Mouse (Mus musculus) CH12.LX (cell line): ENCODE results near the gene Ccn1. TPM values are rescaled to one million over a fixed set of nuclear protein-coding genes. Genes with fewer than 3 reads are reported as not detected.
A peak's percentile ranks its signal among the peaks of the same experiment; 100 is the strongest.

Source experiments
- DNase-seq: peaks from one replicate; pipeline ENCODE4 v3.0.0-alpha.2; 2013; ENCODE audit errors: extremely low read depth
- H3K27ac ChIP-seq: 2 replicates; pipeline ENCODE4 v1.5.1; 2012; ENCODE audit warnings: low read depth, mild to moderate bottlenecking, control low read depth, moderate library complexity; ENCODE audit not compliant: insufficient read depth
- H3K27me3 ChIP-seq: replicated peaks from 2 replicates; pipeline ENCODE3; 2012; ENCODE audit warnings: inconsistent platforms
- H3K36me3 ChIP-seq, 2 experiments: replicated peaks in 1 of 2; 2 replicates each; pipeline versions ENCODE3 to v1.6.1; 2012; ENCODE audit warnings: inconsistent platforms in 1 of 2, low read length in 1 of 2, mild to moderate bottlenecking in 1 of 2, mixed read lengths in 1 of 2, moderate library complexity in 1 of 2; ENCODE audit not compliant: control insufficient read depth in 1 of 2, insufficient read depth in 1 of 2
- H3K4me1 ChIP-seq, 2 experiments: 2 replicates each; pipeline ENCODE4 v1.6.1; 2012; ENCODE audit warnings: inconsistent platforms in 1 of 2, moderate library complexity in 1 of 2; ENCODE audit not compliant: insufficient read depth in 2 of 2, control insufficient read depth in 1 of 2
- H3K4me2 ChIP-seq: 2 replicates; pipeline ENCODE4 v1.6.1; 2012; ENCODE audit warnings: low read depth, mild to moderate bottlenecking, control low read depth; ENCODE audit not compliant: poor library complexity, insufficient read depth, severe bottlenecking
- H3K4me3 ChIP-seq, 3 experiments: fragments of 150-350 bp in 1 of 3; sonication (generic) in 1 of 3; replicated peaks in 1 of 3; 2 replicates each; pipeline versions ENCODE3 to v1.5.1; 2011 to 2012; ENCODE audit warnings: low read depth in 2 of 3, low read length in 2 of 3, mild to moderate bottlenecking in 2 of 3, moderate library complexity in 2 of 3, control low read depth in 1 of 3, improper control_type of control experiment in 1 of 3, inconsistent platforms in 1 of 3, mixed read lengths in 1 of 3; ENCODE audit not compliant: poor library complexity in 1 of 3
- H3K79me2 ChIP-seq: replicated peaks from 2 replicates; pipeline ENCODE4 v1.6.1; 2012; ENCODE audit warnings: mild to moderate bottlenecking, moderate library complexity; ENCODE audit not compliant: control insufficient read depth, poor library complexity, insufficient read depth, severe bottlenecking; ENCODE audit errors: extremely low read depth
- H3K9ac ChIP-seq: 2 replicates; pipeline ENCODE4 v1.6.1; 2012; ENCODE audit warnings: low read depth, mild to moderate bottlenecking, control low read depth, moderate library complexity; ENCODE audit not compliant: insufficient read depth
- H3K9me3 ChIP-seq: replicated peaks from 2 replicates; pipeline ENCODE3; 2012; ENCODE audit warnings: low read length, inconsistent platforms, mixed read lengths
- CHD1 ChIP-seq: IDR thresholded peaks from 2 replicates; pipeline ENCODE4 v1.6.1; 2012; ENCODE audit warnings: low read depth, low read length, improper control_type of control experiment, inconsistent platforms
- CHD2 ChIP-seq: IDR thresholded peaks from 2 replicates; pipeline ENCODE4 v1.6.1; 2011; ENCODE audit warnings: low read length, improper control_type of control experiment
- CTCF ChIP-seq, 2 experiments: IDR thresholded peaks in 1 of 2; conservative IDR thresholded peaks in 1 of 2; 2 replicates each; pipeline ENCODE4 v1.5.1; 2011 to 2012; ENCODE audit warnings: low read depth in 2 of 2, low read length in 2 of 2, improper control_type of control experiment in 1 of 2, inconsistent platforms in 1 of 2, mild to moderate bottlenecking in 1 of 2, moderate library complexity in 1 of 2
- ELF1 ChIP-seq: IDR thresholded peaks from 2 replicates; pipeline ENCODE4 v1.6.1; 2014; ENCODE audit warnings: low read depth, mild to moderate bottlenecking, inconsistent platforms, low read length, improper control_type of control experiment
- EP300 ChIP-seq: IDR thresholded peaks from 2 replicates; pipeline ENCODE4 v1.6.1; 2011; ENCODE audit warnings: low read length, improper control_type of control experiment
- JUN ChIP-seq: IDR thresholded peaks from 2 replicates; pipeline ENCODE4 v1.6.1; 2011; ENCODE audit warnings: low read depth, mild to moderate bottlenecking, low read length, improper control_type of control experiment, moderate library complexity; ENCODE audit not compliant: insufficient read depth
- MAX ChIP-seq: IDR thresholded peaks from 2 replicates; pipeline ENCODE4 v1.6.1; 2011; ENCODE audit warnings: low read length, improper control_type of control experiment
- MAZ ChIP-seq: IDR thresholded peaks from 2 replicates; pipeline ENCODE4 v1.6.1; 2012; ENCODE audit warnings: low read depth, mild to moderate bottlenecking, inconsistent platforms, low read length, improper control_type of control experiment, moderate library complexity
- MXI1 ChIP-seq: IDR thresholded peaks from 2 replicates; pipeline ENCODE4 v1.6.1; 2011; ENCODE audit warnings: mild to moderate bottlenecking, low read depth, low read length, improper control_type of control experiment
- MYC ChIP-seq: IDR thresholded peaks from 2 replicates; pipeline ENCODE4 v1.6.1; 2011; ENCODE audit warnings: low read depth, mild to moderate bottlenecking, improper control_type of control experiment, low read length
- NELFE ChIP-seq: IDR thresholded peaks from 2 replicates; pipeline ENCODE4 v1.6.1; 2011; ENCODE audit warnings: low read depth, low read length, improper control_type of control experiment
- NRF1 ChIP-seq: IDR thresholded peaks from 2 replicates; pipeline ENCODE4 v1.6.1; 2014; ENCODE audit warnings: low read depth, mild to moderate bottlenecking, inconsistent platforms, low read length, improper control_type of control experiment, moderate library complexity
- RAD21 ChIP-seq: IDR thresholded peaks from 2 replicates; pipeline ENCODE4 v1.6.1; 2011; ENCODE audit warnings: low read depth, mild to moderate bottlenecking, low read length, improper control_type of control experiment, moderate library complexity
- RCOR1 ChIP-seq: conservative IDR thresholded peaks from 2 replicates; pipeline ENCODE4 v1.6.1; 2012; ENCODE audit warnings: low read depth, mild to moderate bottlenecking, inconsistent platforms, low read length, improper control_type of control experiment
- SMC3 ChIP-seq: IDR thresholded peaks from 2 replicates; pipeline ENCODE4 v1.6.1; 2011; ENCODE audit warnings: low read depth, low read length, improper control_type of control experiment
- TBP ChIP-seq: conservative IDR thresholded peaks from 2 replicates; pipeline ENCODE4 v1.6.1; 2011; ENCODE audit warnings: low read depth, low read length, improper control_type of control experiment
- TCF12 ChIP-seq: IDR thresholded peaks from 2 replicates; pipeline ENCODE4 v1.6.1; 2014; ENCODE audit warnings: low read depth, mild to moderate bottlenecking, inconsistent platforms, low read length, improper control_type of control experiment
- dilution Hi-C: fragments of 300-500 bp; cut with MboI; formaldehyde crosslinking; loops from 2 replicates; pipeline ENCODE4 v1.14.3; 2020; ENCODE audit warnings: low sequenced_read_pairs; ENCODE audit not compliant: extremely low pct_unique_long_range_greater_than_20kb, extremely low pct_ligation_motif_present
- in situ Hi-C: fragments of 300-500 bp; cut with MboI; formaldehyde crosslinking; loops from 3 replicates; pipeline ENCODE4 v1.14.3; 2019; ENCODE audit warnings: low sequenced_read_pairs, low pct_ligation_motif_present, low pct_unique_long_range_greater_than_20kb, mixed read lengths
- polyA plus RNA-seq: library from polyadenylated mRNA; unstranded; fragments of >175 nt; gene quantifications from 2 replicates; pipeline ENCODE4 v1.2.1, GENCODE M21; 2012; ENCODE audit warnings: low read depth; ENCODE audit not compliant: insufficient read length
- total RNA-seq, 2 experiments: library from RNA; depleted of rRNA; stranded (reverse); fragments of 300-350 nt in 1 of 2; fragments of >200 nt in 1 of 2; gene quantifications; 2 replicates each; pipeline ENCODE4 v1.2.3; 2012 to 2014

Ccn1 gene
- total and polyA plus RNA-seq, 3 experiments, result not detected

GRCm38 (mm10) chr3:145627830-145628229, 22.0 kb downstream of the Ccn1 start:
- peak; percentile 62 for DNase-seq
- no peak overlapping the region for H3K4me2 ChIP-seq
- H3K79me2 ChIP-seq, result no peaks in the 10 kb centered on the region
- H3K27me3 ChIP-seq, result no peaks in the 10 kb centered on the region
- in situ Hi-C loops, result loop anchor here (10.0 kb wide), 1 partner anchor 277 kb away; no protein-coding TSS in a partner anchor
- H3K9me3 ChIP-seq, result peaks cover 6% of the 10 kb centered on the region
- H3K4me1 ChIP-seq, result no peaks in the 10 kb centered on the region
- no peak overlapping the region for H3K4me3 ChIP-seq
- no peak overlapping the region for H3K9ac ChIP-seq
- dilution Hi-C loops, result no loop called here
- no peaks in the 10 kb centered on the region for H3K36me3 ChIP-seq
- no peak overlapping the region for H3K27ac ChIP-seq
- no peak for TF ChIP-seq MYC
- peak; percentile 62 to 78; a peak in 3 of 4 replicates for TF ChIP-seq CTCF (conservative IDR thresholded peaks at IDR 0.05 in 1 of 2, IDR thresholded peaks at IDR 0.05 in 1 of 2; ENCODE audit: low read depth in 2 of 2, low read length in 2 of 2)
- TF ChIP-seq RAD21, result peak; percentile 73
- 0 out of 2 replicates have a peak, but pooled peaks have one; percentile 24 for TF ChIP-seq ELF1
- no peak for TF ChIP-seq RCOR1
- peak; percentile 58 for TF ChIP-seq SMC3
- peak; percentile 46; the same call in 1 of the 2 replicates for TF ChIP-seq MAX

- no peaks in the 10 kb centered on the region for H3K4me1 ChIP-seq
- no peaks in the 10 kb centered on the region for H3K36me3 ChIP-seq
- H3K9ac ChIP-seq, result no peak overlapping the region
- H3K4me3 ChIP-seq, result no peak overlapping the region
- H3K79me2 ChIP-seq, result no peaks in the 10 kb centered on the region
- H3K4me2 ChIP-seq, result no peak overlapping the region
- H3K9me3 ChIP-seq, result peaks cover 4% of the 10 kb centered on the region
- no peak overlapping the region for H3K27ac ChIP-seq
- in situ Hi-C loops, result loop anchor here (10.0 kb wide), 1 partner anchor 279 kb away; no protein-coding TSS in a partner anchor
- TF ChIP-seq CHD1 (no peak), TBP (no peak), TCF12 (no peak), RAD21 (no peak), NELFE (no peak), MXI1 (no peak), JUN (no peak), NRF1 (no peak)
- H3K27me3 ChIP-seq, result no peaks in the 10 kb centered on the region
- DNase-seq, result no peak
- dilution Hi-C loops, result no loop called here
These were observed 23.7 kb downstream of the Ccn1 start for GRCm38 (mm10) chr3:145626063-145626462.

- dilution Hi-C loops, result no loop called here
- in situ Hi-C loops, result loop anchor here (10.0 kb wide), 1 partner anchor 279 kb away; no protein-coding TSS in a partner anchor
These were observed 24.2 kb downstream of the Ccn1 start for GRCm38 (mm10) chr3:145625546-145625945.

More at GRCm38 (mm10) chr3:145625546-145625945, 24.2 kb downstream of the Ccn1 start:
- Histone ChIP-seq H3K4me2 (no peak overlapping the region), H3K4me3 (no peak overlapping the region), H3K27ac (no peak overlapping the region), H3K9me3 (peaks cover 4% of the 10 kb centered on the region), H3K4me1 (no peaks in the 10 kb centered on the region), H3K27me3 (no peaks in the 10 kb centered on the region), H3K9ac (no peak overlapping the region), H3K79me2 (no peaks in the 10 kb centered on the region), H3K36me3 (no peaks in the 10 kb centered on the region)
- TF ChIP-seq EP300, result no peak
- no peak for TF ChIP-seq CHD2
- TF ChIP-seq MAX, result no peak
- TF ChIP-seq MYC, result no peak
- TF ChIP-seq MAZ, result no peak
- TF ChIP-seq ELF1, result no peak
- no peak for DNase-seq
